Mouse (Mus musculus) limb, embryonic 14.5 days (tissue): ENCODE measurements around the gene Spdl1. TPM values are rescaled to one million over a fixed set of nuclear protein-coding genes. Genes with fewer than 3 reads are reported as not detected.

ENCODE experiments used
- ATAC-seq: fragments of 200-750 bp; cut with Nextera tagmentation; 2 replicates; pipeline ENCODE4 v1.8.0; 2017; ENCODE audit warnings: low read depth, moderate number of reproducible peaks, moderate TSS enrichment; ENCODE audit not compliant: low FRiP score
- DNase-seq: peaks from one replicate; pipeline ENCODE4 v3.0.0-alpha.2; 2015; ENCODE audit warnings: low spot score
- H3K27ac ChIP-seq: fragments of 300-500 bp; sonication (generic); replicated peaks from 2 replicates; pipeline ENCODE4 v1.5.1; 2014; ENCODE audit warnings: low read depth, mild to moderate bottlenecking, low read length, moderate library complexity, mixed read lengths
- H3K27me3 ChIP-seq: fragments of 300-500 bp; sonication (generic); 2 replicates; pipeline ENCODE4 v1.6.1; 2014; ENCODE audit warnings: low read length, mixed read lengths; ENCODE audit not compliant: control insufficient read depth, insufficient read depth
- H3K36me3 ChIP-seq: fragments of 300-500 bp; sonication (generic); 2 replicates; pipeline ENCODE4 v1.6.1; 2014; ENCODE audit warnings: mild to moderate bottlenecking, low read length, moderate library complexity, mixed read lengths; ENCODE audit not compliant: control insufficient read depth, insufficient read depth
- H3K4me1 ChIP-seq: fragments of 300-500 bp; sonication (generic); 2 replicates; pipeline ENCODE4 v1.6.1; 2014; ENCODE audit warnings: antibody characterized with exemption, low read length, mixed read lengths; ENCODE audit not compliant: control insufficient read depth, insufficient read depth
- H3K4me2 ChIP-seq: fragments of 300-500 bp; sonication (generic); replicated peaks from 2 replicates; pipeline ENCODE4 v1.6.1; 2014; ENCODE audit warnings: low read depth, mild to moderate bottlenecking, low read length, moderate library complexity; ENCODE audit not compliant: severe bottlenecking
- H3K4me3 ChIP-seq: fragments of 300-500 bp; sonication (generic); replicated peaks from 2 replicates; pipeline ENCODE4 v1.5.1; 2014; ENCODE audit warnings: low read length
- H3K9ac ChIP-seq: fragments of 300-500 bp; sonication (generic); 2 replicates; pipeline ENCODE4 v1.6.1; 2014; ENCODE audit warnings: mild to moderate bottlenecking, low read depth, low read length, moderate library complexity; ENCODE audit not compliant: severe bottlenecking
- H3K9me3 ChIP-seq: fragments of 300-500 bp; sonication (generic); 2 replicates; pipeline ENCODE4 v1.6.1; 2016; ENCODE audit warnings: low read length; ENCODE audit not compliant: control insufficient read depth
- POLR2A ChIP-seq: fragments of 200-500 bp; IDR thresholded peaks from 2 replicates; pipeline ENCODE4 v1.8.0; 2012; ENCODE audit warnings: inconsistent platforms, mild to moderate bottlenecking, moderate library complexity, borderline replicate concordance; ENCODE audit not compliant: insufficient read depth, insufficient read length; ENCODE audit errors: extremely low read depth
- WGBS: fragments of 180-500 bp; shearing (Covaris S2); extraction: QIAGEN DNeasy Blood & Tissue Kit; methylation state at CpG from one replicate; pipeline ENCODE4 v1.1.7; 2014; 5-methylcytosine and 5-hydroxymethylcytosine counted together
- polyA plus RNA-seq, 2 experiments: library from polyadenylated mRNA; depleted of rRNA in 1 of 2; stranded (reverse) in 1 of 2; unstranded in 1 of 2; fragments of >200 nt; fragmentation: Nextera tagmentation in 1 of 2; extraction: Ambion mirVana in 1 of 2; gene quantifications; 2 replicates each; pipeline versions ENCODE4 v1.2.1 to v1.2.3; 2012 to 2014

Gene Spdl1
- polyA plus RNA-seq, 2 experiments = 14.1 to 16.1 TPM

DNA sequence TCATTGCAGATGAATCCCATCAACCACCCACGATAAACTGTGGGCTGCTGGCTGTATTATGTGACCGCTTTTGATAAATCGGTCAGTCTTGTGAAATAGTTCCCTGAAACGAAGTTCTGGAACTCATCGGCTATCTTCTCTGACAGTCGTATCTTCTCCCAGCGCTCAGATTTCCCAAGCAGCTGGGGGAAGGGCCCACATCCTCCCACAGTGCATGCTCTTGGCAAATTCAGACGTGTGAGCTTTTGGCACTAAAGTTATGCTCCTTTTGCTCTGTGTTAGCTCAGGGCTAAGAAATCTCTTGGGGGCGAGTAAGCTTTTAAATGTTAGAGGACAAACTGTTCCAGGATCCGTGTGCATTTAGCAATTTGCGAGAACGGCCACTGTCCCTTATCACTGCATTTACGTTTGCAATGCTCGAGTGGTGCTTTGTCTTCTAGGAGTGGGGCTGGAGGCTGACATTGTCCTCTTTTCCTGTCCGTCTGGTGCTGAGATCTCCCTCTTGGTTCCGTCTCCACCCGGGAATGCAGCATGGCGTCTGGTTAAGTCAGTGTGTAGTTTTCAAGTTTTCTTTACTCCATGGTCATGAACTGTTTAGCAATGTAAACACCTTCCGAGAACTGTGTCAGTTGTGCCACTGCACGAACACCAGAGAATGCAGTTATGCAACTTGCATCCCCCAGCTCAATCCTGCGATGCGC is 12.3 kb upstream of the Spdl1 start:
- no peaks in the 10 kb centered on the region for H3K9me3 ChIP-seq
- no peaks in the 10 kb centered on the region for H3K4me1 ChIP-seq
- no peaks in the 10 kb centered on the region for H3K27me3 ChIP-seq
- H3K36me3 ChIP-seq = no peaks in the 10 kb centered on the region
- no peak for ATAC-seq
- H3K4me3 ChIP-seq = no peak overlapping the region
- TF ChIP-seq POLR2A = no peak
- no peak overlapping the region for H3K9ac ChIP-seq
- 65% methylated on average over 22 of the region's 22 CpGs for WGBS
- no peak for DNase-seq
- no peak overlapping the region for H3K4me2 ChIP-seq
- H3K27ac ChIP-seq = no peak overlapping the region

DNA sequence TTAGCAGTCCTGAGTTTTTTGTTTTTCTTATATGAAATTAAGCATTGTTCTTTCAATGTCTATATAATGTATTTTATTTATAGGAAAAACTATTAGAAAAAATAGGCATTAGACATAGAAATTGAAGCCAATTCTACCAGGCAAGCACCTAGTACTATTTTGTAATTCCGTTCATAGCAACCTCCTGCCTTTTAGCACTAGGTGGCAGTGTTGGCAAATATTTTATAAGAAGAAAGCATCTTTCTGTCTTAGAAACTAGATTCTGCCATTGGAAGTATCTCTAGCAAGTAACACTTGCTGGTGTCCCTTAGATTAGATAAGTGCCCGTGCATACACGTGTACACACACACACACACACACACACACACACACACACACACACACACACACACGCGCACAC is 10.1 kb upstream of the Spdl1 start:
- Histone ChIP-seq H3K4me3 (no peak overlapping the region), H3K4me2 (no peak overlapping the region), H3K9me3 (no peaks in the 10 kb centered on the region), H3K36me3 (no peaks in the 10 kb centered on the region), H3K4me1 (no peaks in the 10 kb centered on the region), H3K9ac (no peak overlapping the region), H3K27me3 (no peaks in the 10 kb centered on the region), H3K27ac (no peak overlapping the region)
- WGBS = 40% methylated on average over 5 of the region's 5 CpGs
- peak; percentile 49 for DNase-seq
- no peak; the same call in 1 of the 2 replicates for ATAC-seq
- TF ChIP-seq POLR2A = no peak

DNA sequence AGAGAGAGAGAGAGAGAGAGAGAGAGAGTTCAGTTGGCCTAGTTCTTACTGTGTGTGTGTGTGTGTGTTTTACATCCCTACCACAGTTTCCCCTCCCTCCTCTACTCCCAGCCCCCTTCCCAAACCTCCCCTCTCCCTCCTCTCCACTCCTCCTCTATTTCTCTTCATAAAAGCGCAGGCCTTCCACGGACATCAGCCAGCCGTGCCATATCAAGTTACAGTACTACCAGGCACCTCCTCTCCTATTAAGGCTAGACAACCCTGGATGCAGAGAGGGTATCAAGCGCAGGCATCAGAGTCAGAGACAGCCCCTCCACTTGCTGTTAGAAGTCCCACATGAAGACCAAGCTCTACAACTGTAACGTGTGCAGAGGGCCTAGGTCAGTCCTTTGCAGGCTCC is 6.8 kb upstream of the Spdl1 start:
- Histone ChIP-seq H3K9ac (no peak overlapping the region), H3K27ac (no peak overlapping the region), H3K36me3 (no peaks in the 10 kb centered on the region), H3K4me3 (no peak overlapping the region), H3K9me3 (no peaks in the 10 kb centered on the region), H3K4me2 (no peak overlapping the region), H3K4me1 (no peaks in the 10 kb centered on the region), H3K27me3 (no peaks in the 10 kb centered on the region)
- DNase-seq (no peak), ATAC-seq (no peak)
- no peak for TF ChIP-seq POLR2A
- 20% methylated on average over 5 of the region's 5 CpGs for WGBS

DNA sequence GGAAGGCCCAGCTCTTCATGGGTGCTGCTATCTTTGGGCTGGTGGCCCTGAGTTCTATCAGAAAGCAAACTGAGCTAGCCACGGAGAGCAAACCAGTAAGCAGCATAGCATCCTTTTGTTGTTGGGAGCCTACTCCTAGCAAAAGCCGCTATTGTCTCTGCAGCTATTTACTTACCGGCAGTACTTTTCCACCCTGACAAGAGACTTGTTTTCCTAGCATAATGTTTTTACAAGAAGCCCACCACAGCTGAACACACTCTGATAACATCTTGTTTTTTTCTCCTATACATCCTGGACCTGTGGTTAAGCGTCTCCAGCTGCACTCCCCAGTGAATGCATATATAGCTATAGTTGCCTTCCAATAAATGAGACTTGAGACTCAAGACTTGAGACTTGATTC is 5.6 kb upstream of the Spdl1 start:
- ATAC-seq (no peak), DNase-seq (no peak)
- WGBS = 72% methylated on average over 4 of the region's 4 CpGs
- Histone ChIP-seq H3K4me2 (no peak overlapping the region), H3K36me3 (no peaks in the 10 kb centered on the region), H3K4me3 (no peak overlapping the region), H3K9ac (no peak overlapping the region), H3K9me3 (no peaks in the 10 kb centered on the region), H3K27ac (no peak overlapping the region), H3K27me3 (no peaks in the 10 kb centered on the region), H3K4me1 (no peaks in the 10 kb centered on the region; the same call in 1 of the 2 replicates)
- no peak for TF ChIP-seq POLR2A

DNA sequence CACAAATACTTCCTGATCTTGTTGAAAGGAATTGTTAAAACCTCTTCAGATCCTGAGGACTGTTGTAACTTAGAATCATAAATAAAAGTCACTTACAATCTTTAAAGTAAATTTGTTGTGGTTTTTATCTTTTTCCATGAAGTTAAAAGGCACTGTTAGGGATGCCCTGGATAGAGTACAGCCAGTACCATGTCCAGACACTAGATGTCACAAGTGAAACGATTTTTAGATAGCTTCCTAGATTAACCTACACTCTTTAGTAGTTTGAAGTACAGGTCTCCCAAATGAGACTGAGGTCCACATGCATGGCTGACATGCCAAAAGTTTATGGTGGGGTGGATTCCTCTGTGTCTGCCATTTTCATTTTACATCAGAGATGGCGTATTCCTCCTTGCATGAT is 2.8 kb upstream of the Spdl1 start:
- TF ChIP-seq POLR2A = no peak
- no peaks in the 10 kb centered on the region for H3K36me3 ChIP-seq
- H3K9ac ChIP-seq = no peak overlapping the region
- H3K4me3 ChIP-seq = no peak overlapping the region
- 51% methylated on average over 2 of the region's 2 CpGs for WGBS
- no peaks in the 10 kb centered on the region for H3K27me3 ChIP-seq
- H3K4me2 ChIP-seq = no peak overlapping the region
- H3K4me1 ChIP-seq = peaks cover 6% of the 10 kb centered on the region
- ATAC-seq = no peak
- DNase-seq = no peak
- H3K9me3 ChIP-seq = no peaks in the 10 kb centered on the region
- no peak overlapping the region for H3K27ac ChIP-seq

DNA sequence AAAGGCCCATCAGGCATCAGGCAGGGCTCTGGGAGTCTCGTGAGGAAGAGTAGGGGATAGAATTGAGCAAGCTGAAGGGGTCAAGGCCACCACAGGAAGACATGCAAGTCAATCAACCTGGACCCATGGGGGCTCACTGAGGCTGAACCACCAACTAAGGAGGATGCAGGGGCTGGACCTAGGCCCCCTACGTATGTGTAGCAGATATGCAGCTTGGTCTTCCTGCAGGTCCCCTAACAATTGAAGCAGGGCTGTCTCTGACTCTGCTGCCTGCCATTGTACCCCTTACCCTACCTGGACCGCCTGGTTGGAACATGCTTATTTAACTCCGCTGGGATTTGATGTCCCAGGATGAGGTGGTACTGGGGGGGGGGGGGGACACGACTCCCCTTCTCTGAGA is 763 bp downstream of the Spdl1 start:
- H3K9ac ChIP-seq = peak overlapping the region; percentile 72
- H3K36me3 ChIP-seq = peaks cover 13% of the 10 kb centered on the region
- peak overlapping the region; percentile 71 for H3K4me2 ChIP-seq
- H3K27me3 ChIP-seq = no peaks in the 10 kb centered on the region
- no peak for DNase-seq
- H3K27ac ChIP-seq = no peak overlapping the region
- 15% methylated on average over 4 of the region's 5 CpGs for WGBS
- H3K4me3 ChIP-seq = peak overlapping the region; percentile 78
- ATAC-seq = no peak
- H3K4me1 ChIP-seq = peaks cover 6% of the 10 kb centered on the region
- TF ChIP-seq POLR2A = no peak
- H3K9me3 ChIP-seq = no peaks in the 10 kb centered on the region
